Mouse (Mus musculus) kidney, adult 2 months (tissue): ENCODE measurements around the gene S1pr1. TPM values are rescaled to one million over a fixed set of nuclear protein-coding genes. Genes with fewer than 3 reads are reported as not detected.
A peak's percentile ranks its signal among the peaks of the same experiment; 100 is the strongest.

Source experiments
- DNase-seq: peaks from one replicate; pipeline ENCODE4 v3.0.0; 2021
- H3K27ac ChIP-seq: fragments of 200-500 bp; 2 replicates; pipeline ENCODE4 v1.5.1; 2012; ENCODE audit warnings: low read depth, low read length, control low read depth, inconsistent platforms; ENCODE audit not compliant: insufficient read depth
- H3K27me3 ChIP-seq: fragments of 200-500 bp; replicated peaks from 2 replicates; pipeline ENCODE4 v1.6.1; 2012; ENCODE audit warnings: mild to moderate bottlenecking, moderate library complexity, low read length, inconsistent platforms; ENCODE audit not compliant: control insufficient read depth, insufficient read depth
- H3K36me3 ChIP-seq: fragments of 200-500 bp; 2 replicates; pipeline ENCODE4 v1.6.1; 2012; ENCODE audit warnings: mild to moderate bottlenecking, moderate library complexity, low read length, inconsistent platforms; ENCODE audit not compliant: control insufficient read depth, insufficient read depth
- H3K4me1 ChIP-seq: fragments of 200-500 bp; 2 replicates; pipeline ENCODE4 v1.6.1; 2011; ENCODE audit warnings: low read length; ENCODE audit not compliant: control insufficient read depth, insufficient read depth
- H3K4me3 ChIP-seq: fragments of 200-500 bp; 2 replicates; pipeline ENCODE4 v1.5.1; 2011; ENCODE audit warnings: mild to moderate bottlenecking, low read depth, low read length, control low read depth; ENCODE audit not compliant: insufficient read depth
- CTCF ChIP-seq: fragments of 200-500 bp; conservative IDR thresholded peaks from 2 replicates; pipeline ENCODE4 v1.5.1; 2011; ENCODE audit warnings: low read depth, mild to moderate bottlenecking, control low read depth, low read length, moderate library complexity, mixed read lengths; ENCODE audit not compliant: insufficient read depth, insufficient read length
- POLR2A ChIP-seq: fragments of 200-500 bp; IDR thresholded peaks from one replicate; pipeline ENCODE4 v1.6.1; 2011; ENCODE audit warnings: low read depth, low read length, control low read depth
- WGBS: fragments of 180-500 bp; shearing (Covaris S2); methylation state at CpG from one replicate; pipeline ENCODE4 v1.1.7; 2018; 5-methylcytosine and 5-hydroxymethylcytosine counted together
- polyA plus RNA-seq: library from polyadenylated mRNA; depleted of rRNA; stranded (reverse); fragments of >200 nt; gene quantifications from 2 replicates; pipeline ENCODE4 v1.2.3, GENCODE M21; 2012

S1pr1 gene
- polyA plus RNA-seq, 1 experiment: 24.0 TPM

GRCm38 (mm10) chr3:115729187-115729586 is 14.3 kb upstream of the S1pr1 start:
- no peak overlapping the region for H3K4me3 ChIP-seq
- 60% methylated on average over 7 of the region's 7 CpGs for WGBS
- H3K4me1 ChIP-seq: no peaks in the 10 kb centered on the region
- no peak for TF ChIP-seq POLR2A
- no peak for TF ChIP-seq CTCF
- H3K27ac ChIP-seq: no peak overlapping the region
- no peaks in the 10 kb centered on the region for H3K27me3 ChIP-seq
- no peak for DNase-seq
- no peaks in the 10 kb centered on the region for H3K36me3 ChIP-seq

- no peak for TF ChIP-seq POLR2A
- no peak for DNase-seq
- Histone ChIP-seq H3K27me3 (no peaks in the 10 kb centered on the region), H3K4me3 (no peak overlapping the region), H3K27ac (no peak overlapping the region), H3K36me3 (no peaks in the 10 kb centered on the region), H3K4me1 (no peaks in the 10 kb centered on the region)
- WGBS: 79% methylated on average over 3 of the region's 3 CpGs
These were observed 13.3 kb upstream of the S1pr1 start for GRCm38 (mm10) chr3:115728211-115728610.

GRCm38 (mm10) chr3:115718886-115719285 is 4.0 kb upstream of the S1pr1 start:
- TF ChIP-seq CTCF (no peak), POLR2A (no peak)
- 0 out of 2 replicates have a peak, but pooled peaks cover 2% of the 10 kb centered on the region for H3K27me3 ChIP-seq
- 73% methylated on average over 6 of the region's 6 CpGs for WGBS

DNA sequence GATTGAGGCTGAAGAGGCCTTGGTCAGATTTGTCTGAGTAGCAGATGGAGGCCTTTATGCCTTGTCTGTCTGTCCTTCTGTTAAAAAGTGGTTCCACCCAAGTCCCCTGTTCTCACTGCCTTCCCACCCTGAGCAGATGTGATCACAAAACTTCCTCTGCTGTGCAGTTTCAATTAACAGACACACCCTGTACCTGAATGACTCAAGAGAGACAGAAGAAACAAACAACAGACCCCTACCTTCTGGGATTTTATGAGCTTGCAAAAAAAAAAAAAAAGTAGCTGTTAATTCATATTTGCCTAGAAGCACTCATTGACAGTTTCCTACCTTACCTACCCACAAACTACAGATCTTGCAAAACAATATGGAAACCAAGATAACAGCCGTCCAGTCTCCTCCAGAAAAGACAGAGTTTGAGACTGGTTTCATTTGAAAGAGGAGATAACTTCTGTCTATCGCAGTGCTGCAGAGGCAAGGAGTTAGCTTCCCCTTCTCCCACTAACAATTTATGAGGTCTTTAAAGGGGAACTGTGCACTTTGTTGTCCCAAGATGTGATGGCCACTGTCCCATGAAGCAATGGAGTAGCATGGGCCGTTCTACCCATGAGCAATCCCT is 1.1 kb upstream of the S1pr1 start:
- 0 out of 2 replicates have a peak, but pooled peaks cover 3% of the 10 kb centered on the region for H3K27me3 ChIP-seq
- WGBS: 78% methylated on average over 3 of the region's 3 CpGs
- H3K4me3 ChIP-seq: peak overlapping the region; percentile 50; the same call in 1 of the 2 replicates
- DNase-seq: no peak
- H3K36me3 ChIP-seq: no peaks in the 10 kb centered on the region
- TF ChIP-seq CTCF (no peak), POLR2A (no peak)
- H3K27ac ChIP-seq: no peak overlapping the region
- H3K4me1 ChIP-seq: no peaks in the 10 kb centered on the region

More at GRCm38 (mm10) chr3:115718886-115719285, 4.0 kb upstream of the S1pr1 start:
- no peak overlapping the region for H3K27ac ChIP-seq
- no peak overlapping the region for H3K4me3 ChIP-seq
- no peaks in the 10 kb centered on the region for H3K36me3 ChIP-seq
- no peak for DNase-seq
- no peaks in the 10 kb centered on the region for H3K4me1 ChIP-seq

DNA sequence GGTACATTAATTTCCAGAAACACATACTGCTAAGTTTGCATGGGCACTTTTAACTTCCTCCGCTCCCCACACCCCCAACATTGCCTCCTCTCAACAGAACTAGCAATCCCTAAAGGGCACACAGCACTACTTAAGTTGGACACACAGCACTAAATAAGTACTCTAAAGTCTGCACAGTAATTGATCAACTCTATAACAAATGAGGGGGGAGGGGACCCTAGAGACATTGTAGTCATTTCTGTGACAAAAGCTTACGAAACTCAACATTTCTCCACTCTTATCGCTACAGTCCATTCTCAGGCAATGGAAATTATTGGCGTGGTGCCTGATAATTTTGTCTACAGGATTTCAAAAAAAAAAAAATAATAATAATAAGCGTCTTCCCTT is 830 bp downstream of the S1pr1 start:
- Histone ChIP-seq H3K4me1 (no peaks in the 10 kb centered on the region), H3K36me3 (no peaks in the 10 kb centered on the region), H3K27me3 (0 out of 2 replicates have a peak, but pooled peaks cover 3% of the 10 kb centered on the region), H3K4me3 (peak overlapping the region; percentile 63), H3K27ac (peak overlapping the region; percentile 94)
- TF ChIP-seq POLR2A (no peak), CTCF (no peak)
- WGBS: 15% methylated on average over 5 of the region's 5 CpGs
- peak; percentile 24 for DNase-seq

- 36% methylated on average over 22 of the region's 22 CpGs for WGBS
- DNase-seq: peak; percentile 18
These were observed 1.3 kb downstream of the S1pr1 start for GRCm38 (mm10) chr3:115713417-115714048.

DNA sequence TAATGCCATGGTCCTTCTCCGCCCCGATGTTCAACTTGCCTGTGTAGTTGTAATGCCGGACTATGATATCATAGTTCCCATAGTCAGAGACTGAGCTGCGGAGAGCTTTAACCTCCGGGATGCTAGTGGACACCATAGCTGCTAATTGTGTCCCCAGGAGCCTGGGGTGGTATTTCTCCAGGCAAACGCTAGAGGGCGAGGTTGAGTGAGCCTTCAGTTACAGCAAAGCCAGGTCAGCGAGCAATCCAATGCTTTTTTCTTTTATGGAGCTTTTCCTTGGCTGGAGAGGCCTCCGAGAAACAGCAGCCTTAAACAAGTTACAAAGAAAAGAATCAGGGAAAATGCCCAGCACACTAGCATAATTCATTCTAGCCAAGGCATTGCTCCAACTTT is 2.1 kb downstream of the S1pr1 start:
- Histone ChIP-seq H3K4me1 (no peaks in the 10 kb centered on the region), H3K4me3 (peak overlapping the region; percentile 45), H3K36me3 (no peaks in the 10 kb centered on the region), H3K27ac (peak overlapping the region; percentile 80), H3K27me3 (0 out of 2 replicates have a peak, but pooled peaks cover 3% of the 10 kb centered on the region)
- DNase-seq: peak; percentile 87
- 16% methylated on average over 9 of the region's 9 CpGs for WGBS
- TF ChIP-seq POLR2A (no peak), CTCF (peak; percentile 83)

More at GRCm38 (mm10) chr3:115713417-115714048, 1.3 kb downstream of the S1pr1 start:
- Histone ChIP-seq H3K36me3 (no peaks in the 10 kb centered on the region), H3K4me1 (no peaks in the 10 kb centered on the region), H3K4me3 (peak overlapping the region; percentile 63), H3K27me3 (0 out of 2 replicates have a peak, but pooled peaks cover 3% of the 10 kb centered on the region), H3K27ac (peak overlapping the region; percentile 94)
- no peak for TF ChIP-seq CTCF
- TF ChIP-seq POLR2A: no peak
